Mouse (Mus musculus) embryonic facial prominence, embryonic 12.5 days (tissue): Measurements from ENCODE around the gene Calu. TPM values are rescaled to one million over a fixed set of nuclear protein-coding genes. Genes with fewer than 3 reads are reported as not detected.
A peak's percentile ranks its signal among the peaks of the same experiment; 100 is the strongest.
"Not testable (repeated sequence)": the region's sequence is repeated elsewhere in the genome, so short reads cannot be mapped to it uniquely, and the experiment has no call there.

Source experiments
- ATAC-seq: fragments of 200-750 bp; cut with Nextera tagmentation; 2 replicates; pipeline ENCODE4 v1.8.0; 2017; ENCODE audit not compliant: insufficient number of reproducible peaks, insufficient read depth, low FRiP score, low TSS enrichment
- H3K27ac ChIP-seq: fragments of 300-500 bp; sonication (generic); 2 replicates; pipeline ENCODE4 v1.5.1; 2016; ENCODE audit warnings: mild to moderate bottlenecking
- H3K27me3 ChIP-seq: fragments of 300-500 bp; sonication (generic); 2 replicates; pipeline ENCODE4 v1.6.1; 2016; ENCODE audit warnings: mild to moderate bottlenecking, moderate library complexity
- H3K36me3 ChIP-seq: fragments of 300-500 bp; sonication (generic); 2 replicates; pipeline ENCODE4 v1.6.1; 2016; ENCODE audit warnings: mild to moderate bottlenecking
- H3K4me1 ChIP-seq: fragments of 300-500 bp; sonication (generic); 2 replicates; pipeline ENCODE4 v1.6.1; 2016
- H3K4me2 ChIP-seq: fragments of 300-500 bp; sonication (generic); replicated peaks from 2 replicates; pipeline ENCODE4 v1.6.1; 2016; ENCODE audit warnings: mild to moderate bottlenecking, moderate library complexity
- H3K4me3 ChIP-seq: fragments of 300-500 bp; sonication (generic); 2 replicates; pipeline ENCODE4 v1.5.1; 2016; ENCODE audit warnings: mild to moderate bottlenecking
- H3K9ac ChIP-seq: fragments of 300-500 bp; sonication (generic); 2 replicates; pipeline ENCODE4 v1.6.1; 2016; ENCODE audit warnings: mild to moderate bottlenecking, moderate library complexity
- H3K9me3 ChIP-seq: fragments of 300-500 bp; sonication (generic); 2 replicates; pipeline ENCODE4 v1.6.1; 2016; ENCODE audit warnings: mild to moderate bottlenecking, moderate library complexity
- whole genome bisulfite sequencing: fragments of 180-500 bp; shearing (Covaris S2); methylation state at CpG from one replicate; pipeline ENCODE4 v1.1.7; 2016; 5-methylcytosine and 5-hydroxymethylcytosine counted together
- polyA plus RNA-seq: library from polyadenylated mRNA; unstranded; fragments of >200 nt; fragmentation: Nextera tagmentation; extraction: Ambion mirVana; gene quantifications from 2 replicates; pipeline ENCODE4 v1.2.1, GENCODE M21; 2016

The Calu gene
- polyA plus RNA-seq, 1 experiment from 2014 or later = 332 TPM

- no peak overlapping the region for H3K4me3 ChIP-seq
- H3K27me3 ChIP-seq = no peaks in the 10 kb centered on the region
Observed at GRCm38 (mm10) chr6:29322735-29323134, 25.1 kb upstream of the Calu start.

GRCm38 (mm10) chr6:29326961-29327360 is 20.9 kb upstream of the Calu start:
- Histone ChIP-seq H3K27ac (no peak overlapping the region), H3K4me3 (no peak overlapping the region), H3K4me2 (no peak overlapping the region), H3K9ac (no peak overlapping the region), H3K27me3 (no peaks in the 10 kb centered on the region), H3K9me3 (no peaks in the 10 kb centered on the region), H3K4me1 (no peaks in the 10 kb centered on the region), H3K36me3 (no peaks in the 10 kb centered on the region)
- WGBS = 84% methylated on average over 9 of the region's 9 CpGs
- ATAC-seq = no peak

More at GRCm38 (mm10) chr6:29322735-29323134, 25.1 kb upstream of the Calu start:
- H3K4me1 ChIP-seq = no peaks in the 10 kb centered on the region
- no peak for ATAC-seq
- no peak overlapping the region for H3K4me2 ChIP-seq
- 76% methylated on average over 4 of the region's 4 CpGs for WGBS
- H3K36me3 ChIP-seq = no peaks in the 10 kb centered on the region
- H3K9me3 ChIP-seq = no peaks in the 10 kb centered on the region
- no peak overlapping the region for H3K27ac ChIP-seq
- no peak overlapping the region for H3K9ac ChIP-seq

DNA sequence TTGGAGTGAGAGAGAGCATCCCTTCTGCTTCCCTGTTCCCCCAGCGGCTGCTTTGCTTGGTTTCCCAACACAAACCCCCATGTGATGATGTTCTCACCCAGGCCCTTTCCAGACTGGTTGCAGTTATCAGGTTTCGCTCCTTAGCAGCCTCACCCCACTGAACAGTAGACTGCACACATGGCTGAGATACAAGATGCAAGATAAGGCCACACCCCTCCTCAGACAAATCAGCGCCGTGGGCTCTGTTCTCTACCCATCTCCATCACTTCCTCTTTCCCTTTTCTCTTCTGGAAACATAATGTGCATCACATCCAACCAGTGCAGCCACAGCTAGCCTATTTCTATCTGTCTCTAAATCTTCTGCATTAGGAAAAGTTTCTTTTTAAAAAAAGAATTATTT is 18.4 kb upstream of the Calu start:
- H3K4me1 ChIP-seq = no peaks in the 10 kb centered on the region
- WGBS = 60% methylated on average over 4 of the region's 4 CpGs
- H3K9me3 ChIP-seq = no peaks in the 10 kb centered on the region
- H3K36me3 ChIP-seq = no peaks in the 10 kb centered on the region
- H3K27ac ChIP-seq = no peak overlapping the region
- H3K27me3 ChIP-seq = no peaks in the 10 kb centered on the region
- H3K4me2 ChIP-seq = no peak overlapping the region
- H3K9ac ChIP-seq = no peak overlapping the region
- ATAC-seq = no peak
- no peak overlapping the region for H3K4me3 ChIP-seq

DNA sequence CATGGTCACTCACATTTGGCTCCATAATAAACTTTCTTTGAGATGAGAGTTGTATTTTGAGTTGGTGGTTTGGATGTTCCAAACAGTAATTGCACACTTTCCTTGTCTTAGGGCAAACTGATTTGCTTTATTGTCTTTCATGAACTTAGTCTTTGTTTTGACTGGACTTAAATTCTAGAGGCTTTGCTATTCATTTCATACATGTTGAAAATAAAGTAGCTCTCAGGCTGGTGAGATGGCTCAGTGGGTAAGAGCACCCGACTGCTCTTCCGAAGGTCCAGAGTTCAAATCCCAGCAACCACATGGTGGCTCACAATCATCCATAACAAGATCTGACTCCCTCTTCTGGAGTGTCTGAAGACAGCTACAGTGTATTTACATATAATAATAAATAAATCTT is 1.4 kb upstream of the Calu start:
- not testable (repeated sequence) for H3K4me2 ChIP-seq, H3K9me3 ChIP-seq, H3K4me1 ChIP-seq, H3K27ac ChIP-seq, ATAC-seq, H3K36me3 ChIP-seq, H3K27me3 ChIP-seq, H3K9ac ChIP-seq, H3K4me3 ChIP-seq
- WGBS = 88% methylated on average over 2 of the region's 2 CpGs

DNA sequence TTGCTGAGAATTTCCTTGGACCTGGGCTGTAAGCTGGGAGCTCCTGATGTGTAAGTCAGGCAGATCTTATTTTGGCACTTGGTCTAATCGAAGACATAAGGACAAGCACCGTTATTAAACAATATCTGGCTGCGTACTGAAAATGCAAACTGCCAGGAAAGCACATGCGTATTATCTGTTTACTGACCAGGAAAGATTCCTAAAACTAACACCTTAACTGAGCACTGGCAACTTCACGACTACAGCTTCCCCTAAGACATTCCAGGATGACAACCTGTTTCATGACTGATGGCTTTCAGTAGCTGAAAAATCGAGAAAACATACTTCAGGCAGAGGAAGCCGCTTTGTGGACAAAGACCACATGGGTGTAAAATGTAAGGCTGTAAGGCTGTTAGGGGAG is 680 bp upstream of the Calu start:
- peak overlapping the region; percentile 66 for H3K4me2 ChIP-seq
- ATAC-seq = no peak
- H3K27ac ChIP-seq = peak overlapping the region; percentile 86
- H3K4me1 ChIP-seq = peaks cover 4% of the 10 kb centered on the region
- peak overlapping the region; percentile 92 for H3K4me3 ChIP-seq
- H3K9ac ChIP-seq = peak overlapping the region; percentile 89
- no peaks in the 10 kb centered on the region for H3K27me3 ChIP-seq
- H3K36me3 ChIP-seq = no peaks in the 10 kb centered on the region
- 36% methylated on average over 7 of the region's 7 CpGs for WGBS
- no peaks in the 10 kb centered on the region for H3K9me3 ChIP-seq

DNA sequence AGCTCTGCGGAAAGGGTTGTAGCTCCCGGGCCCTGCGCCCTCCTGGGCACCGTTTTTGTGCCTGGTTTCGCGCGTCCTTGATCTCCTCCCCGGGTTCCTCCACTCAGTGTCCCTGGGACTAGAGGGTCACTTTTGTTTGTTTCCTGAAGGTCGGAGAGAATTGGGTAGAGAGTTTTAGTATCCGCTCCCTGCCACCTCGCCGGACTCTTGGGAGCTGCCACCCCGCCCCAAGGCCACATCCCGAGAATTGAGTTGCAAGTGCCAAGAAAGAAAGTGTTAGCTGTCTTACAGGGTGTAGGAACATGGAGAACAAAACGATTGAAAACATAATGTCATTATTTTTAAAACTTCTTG is 479 bp downstream of the Calu start:
- ATAC-seq = no peak
- WGBS = 1% methylated on average over 15 of the region's 15 CpGs

DNA sequence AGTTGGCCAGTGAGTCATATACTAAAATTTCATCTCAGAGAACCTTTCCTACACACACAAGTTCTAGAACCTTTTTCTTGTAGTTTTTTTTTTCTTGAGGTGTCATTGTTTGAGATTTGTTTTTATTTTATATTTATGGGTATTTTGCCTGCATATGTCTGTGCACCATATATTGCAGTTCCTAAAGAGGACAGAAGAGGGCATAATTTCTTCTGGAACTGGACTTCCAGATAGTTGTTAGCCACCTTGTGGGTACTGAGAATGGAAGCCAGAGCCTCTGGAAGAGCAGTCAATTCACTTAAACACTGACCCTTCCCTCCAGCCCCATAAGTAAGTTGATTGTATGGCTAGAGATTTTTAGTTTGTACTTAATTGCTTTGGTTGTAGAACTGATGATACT is 3.7 kb downstream of the Calu start:
- Histone ChIP-seq H3K9ac (no peak overlapping the region), H3K27ac (no peak overlapping the region), H3K36me3 (peaks cover 4% of the 10 kb centered on the region; the same call in 1 of the 2 replicates), H3K4me3 (no peak overlapping the region), H3K4me2 (no peak overlapping the region), H3K9me3 (no peaks in the 10 kb centered on the region), H3K27me3 (no peaks in the 10 kb centered on the region), H3K4me1 (peaks cover 4% of the 10 kb centered on the region)
- ATAC-seq = no peak

More for the DNA sequence above, 479 bp downstream of the Calu start:
- peaks cover 4% of the 10 kb centered on the region for H3K4me1 ChIP-seq
- H3K27ac ChIP-seq = peak overlapping the region; percentile 86
- H3K9me3 ChIP-seq = no peaks in the 10 kb centered on the region
- no peaks in the 10 kb centered on the region for H3K36me3 ChIP-seq
- H3K4me2 ChIP-seq = peak overlapping the region; percentile 60
- no peaks in the 10 kb centered on the region for H3K27me3 ChIP-seq
- H3K9ac ChIP-seq = peak overlapping the region; percentile 89
- H3K4me3 ChIP-seq = peak overlapping the region; percentile 92

GRCm38 (mm10) chr6:29352816-29353215 is 4.9 kb downstream of the Calu start:
- no peaks in the 10 kb centered on the region for H3K9me3 ChIP-seq
- no peaks in the 10 kb centered on the region for H3K27me3 ChIP-seq
- no peak overlapping the region for H3K4me2 ChIP-seq
- ATAC-seq = no peak
- peaks cover 16% of the 10 kb centered on the region for H3K36me3 ChIP-seq
- H3K4me3 ChIP-seq = no peak overlapping the region
- no peak overlapping the region for H3K27ac ChIP-seq
- WGBS = 48% methylated on average over 5 of the region's 5 CpGs
- H3K9ac ChIP-seq = no peak overlapping the region
- H3K4me1 ChIP-seq = peaks cover 4% of the 10 kb centered on the region

GRCm38 (mm10) chr6:29359386-29359785 is 11.5 kb downstream of the Calu start:
- H3K27ac ChIP-seq = no peak overlapping the region
- H3K9me3 ChIP-seq = no peaks in the 10 kb centered on the region
- no peaks in the 10 kb centered on the region for H3K27me3 ChIP-seq
- peaks cover 40% of the 10 kb centered on the region for H3K36me3 ChIP-seq
- H3K4me3 ChIP-seq = no peak overlapping the region
- no peak overlapping the region for H3K9ac ChIP-seq
- H3K4me2 ChIP-seq = no peak overlapping the region
- 0 out of 2 replicates have a peak, but pooled peaks cover 5% of the 10 kb centered on the region for H3K4me1 ChIP-seq
- WGBS = 90% methylated on average over 3 of the region's 3 CpGs
- no peak for ATAC-seq

GRCm38 (mm10) chr6:29360211-29360610 is 12.3 kb downstream of the Calu start:
- ATAC-seq = no peak
- Histone ChIP-seq H3K4me3 (no peak overlapping the region), H3K9ac (no peak overlapping the region), H3K9me3 (no peaks in the 10 kb centered on the region), H3K4me1 (0 out of 2 replicates have a peak, but pooled peaks cover 5% of the 10 kb centered on the region), H3K36me3 (peaks cover 43% of the 10 kb centered on the region), H3K27me3 (no peaks in the 10 kb centered on the region), H3K4me2 (no peak overlapping the region), H3K27ac (no peak overlapping the region)
- WGBS = 89% methylated on average over 6 of the region's 6 CpGs

DNA sequence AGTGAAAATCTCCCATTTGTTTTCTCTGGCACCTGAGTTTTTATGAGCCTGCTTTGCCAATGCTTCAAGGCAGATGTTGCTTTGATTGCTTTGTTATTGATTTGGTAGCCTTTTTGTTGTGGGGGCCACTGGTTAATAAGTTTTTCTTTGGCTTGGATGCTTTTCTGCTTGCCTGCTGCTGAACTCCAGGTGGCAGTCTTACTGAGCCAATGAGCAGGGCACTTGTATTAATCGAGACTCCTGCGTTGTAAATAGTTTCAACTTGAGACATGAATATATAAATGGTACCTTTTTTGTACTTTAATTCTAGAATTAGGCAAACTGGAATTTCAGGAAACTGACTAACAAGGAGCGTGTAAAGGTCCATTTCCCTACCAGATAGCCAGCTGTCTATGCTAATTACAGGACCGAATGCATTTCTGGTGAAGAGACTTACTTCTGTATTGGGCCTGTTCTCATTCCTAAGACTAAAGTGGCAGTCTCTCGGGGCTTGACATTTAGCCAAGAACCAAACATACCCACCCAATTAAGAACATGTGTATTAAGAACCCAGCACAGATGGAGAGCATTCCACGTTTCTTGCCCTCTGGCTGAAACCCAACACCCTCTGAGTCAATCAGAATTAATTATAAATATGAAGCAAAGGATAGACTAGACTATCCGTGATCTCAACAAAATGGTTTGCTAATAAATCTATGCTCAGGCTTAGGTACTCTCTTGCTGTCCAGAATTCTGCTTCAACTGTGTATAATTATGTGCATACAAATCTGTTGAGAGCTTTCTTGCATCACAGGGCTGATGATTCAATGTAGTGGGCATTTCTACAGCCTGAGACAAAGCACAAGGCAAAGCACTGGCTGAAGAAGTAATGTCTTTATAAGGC is 14.6 kb downstream of the Calu start:
- no peak for ATAC-seq
- Histone ChIP-seq H3K27ac (peak overlapping the region; percentile 61), H3K9ac (no peak overlapping the region), H3K4me1 (0 out of 2 replicates have a peak, but pooled peaks cover 5% of the 10 kb centered on the region), H3K27me3 (no peaks in the 10 kb centered on the region), H3K4me2 (no peak overlapping the region), H3K9me3 (no peaks in the 10 kb centered on the region), H3K4me3 (no peak overlapping the region), H3K36me3 (peaks cover 50% of the 10 kb centered on the region)
- WGBS = 33% methylated on average over 7 of the region's 7 CpGs

- no peak overlapping the region for H3K4me3 ChIP-seq
- H3K27me3 ChIP-seq = no peaks in the 10 kb centered on the region
- WGBS = 75% methylated on average over 3 of the region's 3 CpGs
- peak overlapping the region; percentile 61; the same call in 1 of the 2 replicates for H3K27ac ChIP-seq
- H3K4me2 ChIP-seq = no peak overlapping the region
- no peak overlapping the region for H3K9ac ChIP-seq
- no peaks in the 10 kb centered on the region for H3K9me3 ChIP-seq
- no peak for ATAC-seq
- H3K36me3 ChIP-seq = peaks cover 45% of the 10 kb centered on the region
- 0 out of 2 replicates have a peak, but pooled peaks cover 5% of the 10 kb centered on the region for H3K4me1 ChIP-seq
Observed at GRCm38 (mm10) chr6:29363129-29363515, 15.3 kb downstream of the Calu start.
